Mouse (Mus musculus) brain, adult 2 months (tissue): ENCODE data around the gene Izumo1.
"Not testable (repeated sequence)": the region's sequence is repeated elsewhere in the genome, so short reads cannot be mapped to it uniquely, and the experiment has no call there.

Experiments used
- DNase-seq: peaks from one replicate; pipeline ENCODE4 v3.0.0; 2011; ENCODE audit warnings: low read depth, low spot score

The Izumo1 gene

GRCm38 (mm10) chr7:45642503-45643255 lies 21.1 kb downstream of the Izumo1 start:
- no peak for DNase-seq

GRCm38 (mm10) chr7:45643441-45644178 lies 22.0 kb downstream of the Izumo1 start:
- DNase-seq = peak; percentile 99

GRCm38 (mm10) chr7:45644183-45644582 lies 22.6 kb downstream of the Izumo1 start:
- DNase-seq = peak; percentile 96

GRCm38 (mm10) chr7:45644872-45645590 lies 23.4 kb downstream of the Izumo1 start:
- no peak for DNase-seq

GRCm38 (mm10) chr7:45645591-45645971 lies 24.0 kb downstream of the Izumo1 start:
- no peak for DNase-seq

GRCm38 (mm10) chr7:45646671-45647070 lies 25.1 kb downstream of the Izumo1 start:
- no peak for DNase-seq

GRCm38 (mm10) chr7:45649351-45649750 lies 27.7 kb downstream of the Izumo1 start:
- no peak for DNase-seq

- DNase-seq = not testable (repeated sequence)
Measured at GRCm38 (mm10) chr7:45650484-45650883, 28.9 kb downstream of the Izumo1 start.

GRCm38 (mm10) chr7:45654424-45655047 lies 32.9 kb downstream of the Izumo1 start:
- DNase-seq = peak; percentile 33

GRCm38 (mm10) chr7:45660746-45661478 lies 39.3 kb downstream of the Izumo1 start:
- DNase-seq = peak; percentile 59

GRCm38 (mm10) chr7:45661702-45662101 lies 40.1 kb downstream of the Izumo1 start:
- not testable (repeated sequence) for DNase-seq

- no peak for DNase-seq
Measured at GRCm38 (mm10) chr7:45665303-45666138, 43.9 kb downstream of the Izumo1 start.

GRCm38 (mm10) chr7:45666161-45666560 lies 44.5 kb downstream of the Izumo1 start, which contains the start of gene Fut2:
Fut2 (minus strand) TSS chr7:45666394.
- no peak for DNase-seq

GRCm38 (mm10) chr7:45667761-45668160 lies 46.1 kb downstream of the Izumo1 start:
- DNase-seq = peak; percentile 67

GRCm38 (mm10) chr7:45668921-45669320 lies 47.3 kb downstream of the Izumo1 start:
- no peak for DNase-seq

GRCm38 (mm10) chr7:45677627-45678295 lies 56.1 kb downstream of the Izumo1 start:
- no peak for DNase-seq
